Comparison of ENCODE assay signal across 8 mouse cellular contexts in genomic region chr11:49793619-49794341, GRCm38 (mm10). TPM values are rescaled to one million over a fixed set of nuclear protein-coding genes. Genes with fewer than 3 reads are reported as not detected.
DNase-seq lines count a peak whose midpoint lies in the region; ATAC-seq and TF ChIP-seq lines count a peak whose summit lies in the region.

Gene Gfpt2 (plus strand): TSS chr11:49794178.

- WGBS in cerebellum, adult 2 months: 1% methylated on average over 25 of the region's 25 CpGs
- WGBS in forebrain, postnatal 0 days: 1% methylated on average over 25 of the region's 25 CpGs
- under 1% methylated on average over 25 of the region's 25 CpGs for WGBS in liver, embryonic 16.5 days (ENCODE audit: insufficient replicate concordance)
- under 1% methylated on average over 25 of the region's 25 CpGs for WGBS in neural tube, embryonic 15.5 days

- in situ Hi-C loops in ES-E14 (cut with MboI; ENCODE audit: low sequenced_read_pairs in 2 of 2, unreplicated experiment in 2 of 2): no loop called here

- no peak for TF ChIP-seq CTCF in cerebellum, adult 2 months (IDR thresholded peaks at IDR 0.05; ENCODE audit: borderline replicate concordance, insufficient read depth, low read depth, low read length)
- no peak for TF ChIP-seq CTCF in forebrain, postnatal 0 days (IDR thresholded peaks at IDR 0.05; ENCODE audit: low read depth)

- peak within 1 kb of the TSS; percentile 84 for H3K4me3 ChIP-seq in ES-E14 (ENCODE audit: insufficient read depth in 1 of 2, low read depth in 1 of 2, low read length in 2 of 2, poor library complexity in 1 of 2, severe bottlenecking in 1 of 2)
- H3K4me3 ChIP-seq in cerebellum, adult 2 months (replicated peaks; ENCODE audit: insufficient read depth, low read depth, low read length): peak within 1 kb of the TSS; percentile 53
- H3K4me3 ChIP-seq in forebrain, postnatal 0 days (ENCODE audit: low read depth, low read length): peak within 1 kb of the TSS; percentile 64
- H3K4me3 ChIP-seq in liver, embryonic 16.5 days (ENCODE audit: low read depth, low read length): peak within 1 kb of the TSS; percentile 27
- peak within 1 kb of the TSS; percentile 64 for H3K4me3 ChIP-seq in neural tube, embryonic 15.5 days (replicated peaks)

- no peak; the same call in 1 of the 2 replicates for TF ChIP-seq POLR2A in cerebellum, adult 2 months (IDR thresholded peaks at IDR 0.05; ENCODE audit: borderline replicate concordance, insufficient read depth, low read length)

- peak within 1 kb of the TSS; percentile 85 for H3K9ac ChIP-seq in ES-E14 (ENCODE audit: insufficient read depth, low read depth, low read length, poor library complexity, severe bottlenecking)
- peak within 1 kb of the TSS; percentile 73 for H3K9ac ChIP-seq in forebrain, postnatal 0 days
- H3K9ac ChIP-seq in liver, embryonic 16.5 days (ENCODE audit: low read depth, low read length): no peak within 1 kb of the TSS
- H3K9ac ChIP-seq in neural tube, embryonic 15.5 days (replicated peaks): peak within 1 kb of the TSS; percentile 78

- H3K4me1 ChIP-seq in ES-E14 (ENCODE audit: control insufficient read depth in 2 of 2, insufficient read depth in 2 of 2, low read length in 2 of 2, poor library complexity in 1 of 2): peaks cover 0 to 13% of the 10 kb centered on the region in 2 experiments; a peak in 2 of 4 replicates
- no peaks in the 10 kb centered on the region for H3K4me1 ChIP-seq in cerebellum, adult 2 months (ENCODE audit: control insufficient read depth, insufficient read depth, low read length)
- 0 out of 2 replicates have a peak, but pooled peaks cover 8% of the 10 kb centered on the region for H3K4me1 ChIP-seq in forebrain, postnatal 0 days (ENCODE audit: insufficient read depth)
- no peaks in the 10 kb centered on the region; the same call in 1 of the 2 replicates for H3K4me1 ChIP-seq in liver, embryonic 16.5 days (ENCODE audit: control insufficient read depth, low read depth, low read length)
- peaks cover 19% of the 10 kb centered on the region for H3K4me1 ChIP-seq in neural tube, embryonic 15.5 days

- H3K36me3 ChIP-seq in ES-E14 (ENCODE audit: control insufficient read depth, insufficient read depth, low read length, poor library complexity, severe bottlenecking): 0 out of 2 replicates have a peak, but pooled peaks cover 3% of the 10 kb centered on the region
- H3K36me3 ChIP-seq in forebrain, postnatal 0 days (ENCODE audit: insufficient read depth): no peaks in the 10 kb centered on the region
- H3K36me3 ChIP-seq in liver, embryonic 16.5 days (ENCODE audit: control insufficient read depth, insufficient read depth): no peaks in the 10 kb centered on the region
- no peaks in the 10 kb centered on the region for H3K36me3 ChIP-seq in neural tube, embryonic 15.5 days

- ATAC-seq in forebrain, postnatal 0 days: peak; percentile 99
- peak; percentile 79 for ATAC-seq in liver, embryonic 16.5 days (ENCODE audit: low read depth)
- ATAC-seq in neural tube, embryonic 15.5 days (ENCODE audit: low FRiP score): peak; percentile 98

- no peak within 1 kb of the TSS for H3K27ac ChIP-seq in ES-E14 (ENCODE audit: insufficient read depth, low read depth, low read length, poor library complexity, severe bottlenecking)
- no peak within 1 kb of the TSS for H3K27ac ChIP-seq in cerebellum, adult 2 months (ENCODE audit: insufficient read depth, low read length)
- H3K27ac ChIP-seq in forebrain, postnatal 0 days (ENCODE audit: low read depth, low read length): peak within 1 kb of the TSS; percentile 35; the same call in 1 of the 2 replicates
- no peak within 1 kb of the TSS for H3K27ac ChIP-seq in liver, embryonic 16.5 days (ENCODE audit: low read length)
- no peak within 1 kb of the TSS for H3K27ac ChIP-seq in neural tube, embryonic 15.5 days (replicated peaks)

- intact Hi-C loops in heart, postnatal 25 days (cut with DNase I): loop anchor here (5.0 kb wide), 1 partner anchor 54 kb away; the partner anchor contains the start of gene Mapk9

- H3K9me3 ChIP-seq in ES-E14 (ENCODE audit: control insufficient read depth, insufficient read depth, low read depth, low read length): no peaks in the 10 kb centered on the region
- no peaks in the 10 kb centered on the region for H3K9me3 ChIP-seq in forebrain, postnatal 0 days (ENCODE audit: low read length)
- H3K9me3 ChIP-seq in liver, embryonic 16.5 days (replicated peaks; ENCODE audit: control insufficient read depth, low read length): no peaks in the 10 kb centered on the region
- H3K9me3 ChIP-seq in neural tube, embryonic 15.5 days (replicated peaks): no peaks in the 10 kb centered on the region

- DNase-seq in ES-E14 (ENCODE audit: low read depth, low spot score): no peak
- peak; percentile 44 to 55 for DNase-seq in cerebellum, adult 2 months
- peak; percentile 87 for DNase-seq in forebrain, postnatal 0 days
- peak; percentile 80 for DNase-seq in heart, postnatal 25 days (ENCODE audit: low spot score)
- peak; percentile 62 for DNase-seq in layer of hippocampus, adult 11-12 months (ENCODE audit: low spot score)
- DNase-seq in thymus, postnatal 25 days: peak; percentile 52

- peak within 1 kb of the TSS; percentile 90 for H3K4me2 ChIP-seq in forebrain, postnatal 0 days (ENCODE audit: low read depth)
- H3K4me2 ChIP-seq in liver, embryonic 16.5 days (ENCODE audit: low read depth, low read length): peak within 1 kb of the TSS; percentile 51
- peak within 1 kb of the TSS; percentile 94 for H3K4me2 ChIP-seq in neural tube, embryonic 15.5 days

- no peaks in the 10 kb centered on the region for H3K27me3 ChIP-seq in cerebellum, adult 2 months (ENCODE audit: control insufficient read depth, insufficient read depth, low read length)
- H3K27me3 ChIP-seq in forebrain, postnatal 0 days (ENCODE audit: insufficient read depth, low read length): no peaks in the 10 kb centered on the region
- H3K27me3 ChIP-seq in liver, embryonic 16.5 days (ENCODE audit: control insufficient read depth, insufficient read depth, low read depth, low read length): peaks cover 23% of the 10 kb centered on the region
- H3K27me3 ChIP-seq in neural tube, embryonic 15.5 days (replicated peaks): no peaks in the 10 kb centered on the region

TF ChIP-seq in ES-E14, 5 proteins besides CTCF, POLR2A, EP300 and RAD21:
- peak; percentile 55; the same call in 1 of the 2 replicates for TF ChIP-seq HCFC1 (IDR thresholded peaks at IDR 0.05; ENCODE audit: borderline replicate concordance, insufficient read depth, low read length)
- TF ChIP-seq ZC3H11A (IDR thresholded peaks at IDR 0.05; ENCODE audit: borderline replicate concordance, low read depth, low read length): no peak

RNA-seq across cellular contexts. Expression of gene Gfpt2, which starts in this region (rescaled TPM):
- total RNA-seq in ES-E14 (2012; rRNA removed): 28.0 and 37.1 TPM in 2 replicates
- polyA plus RNA-seq in cerebellum, adult 2 months (2012; rRNA removed): 2.8 and 3.1 TPM in 2 replicates
- total RNA-seq in forebrain, postnatal 0 days (2014; rRNA removed): 5.0 and 5.5 TPM in 2 replicates
- polyA plus RNA-seq in forebrain, postnatal 0 days (2015; fragmentation: Nextera tagmentation; extraction: Ambion mirVana): 6.5 and 7.4 TPM in 2 replicates
- total RNA-seq in heart, postnatal 25 days (2021): 10 to 100 TPM; 11.8 to 13.9 TPM
- 0.80 and 0.86 TPM in 2 replicates for polyA plus RNA-seq in liver, embryonic 16.5 days (2015; fragmentation: Nextera tagmentation; extraction: Ambion mirVana)
- 5.3 and 6.3 TPM in 2 replicates for polyA plus RNA-seq in neural tube, embryonic 15.5 days (2015; fragmentation: Nextera tagmentation; extraction: Ambion mirVana)

Comparison
In these comparisons a context has a peak if more than half of its experiments do, and no peak if none do; other contexts are left out.
1. Peak in ATAC-seq, H3K4me3 ChIP-seq and H3K4me2 ChIP-seq in liver, embryonic 16.5 days; RNA of the gene not detected or under 1 TPM.
2. H3K4me3 ChIP-seq: peak in every context shown above with its lines; median percentile 84 in ES-E14; 64 in forebrain, postnatal 0 days; 64 in neural tube, embryonic 15.5 days; 53 in cerebellum, adult 2 months; 27 in liver, embryonic 16.5 days.